Mouse (Mus musculus): Measurements from ENCODE around the gene AY761184. TPM values are rescaled to one million over a fixed set of nuclear protein-coding genes. Genes with fewer than 3 reads are reported as not detected.
"Not testable (repeated sequence)": the region's sequence is repeated elsewhere in the genome, so short reads cannot be mapped to it uniquely, and the experiment has no call there.

AY761184 gene
- polyA plus RNA-seq (2012; rRNA removed) (0.19 TPM in 1 of 2 replicates, not detected in the other), polyA plus RNA-seq (2014; fragmentation: Nextera tagmentation; extraction: Ambion mirVana) (not detected in 2 replicates)

- WGBS, result 57% methylated on average over 1 of the region's 2 CpGs
- not testable (repeated sequence) for ATAC-seq (ENCODE audit: low FRiP score, low read depth); H3K4me1 ChIP-seq (ENCODE audit: control insufficient read depth, insufficient read depth, low read length); H3K4me2 ChIP-seq (replicated peaks; ENCODE audit: low read depth, low read length, severe bottlenecking); H3K9ac ChIP-seq (ENCODE audit: low read depth, low read length, severe bottlenecking); H3K27me3 ChIP-seq (ENCODE audit: control insufficient read depth, insufficient read depth, low read length); H3K4me3 ChIP-seq (replicated peaks; ENCODE audit: low read length); H3K9me3 ChIP-seq (ENCODE audit: control insufficient read depth, low read length); H3K27ac ChIP-seq (replicated peaks; ENCODE audit: low read depth, low read length); DNase-seq (ENCODE audit: low spot score); H3K36me3 ChIP-seq (ENCODE audit: control insufficient read depth, insufficient read depth, low read length)
These were observed at the start of gene AY761184 for GRCm38 (mm10) chr8:21703545-21703944. Gene AY761184 (minus strand): TSS chr8:21703645.

GRCm38 (mm10) chr8:21665497-21665896, 37.9 kb downstream of the AY761184 start, which contains the start of gene Defa34:
Gene Defa34 (plus strand): TSS chr8:21665797.
- not testable (repeated sequence) for DNase-seq (ENCODE audit: low spot score); H3K9ac ChIP-seq (ENCODE audit: low read depth, low read length, severe bottlenecking); H3K27me3 ChIP-seq (ENCODE audit: control insufficient read depth, insufficient read depth, low read length); H3K36me3 ChIP-seq (ENCODE audit: control insufficient read depth, insufficient read depth, low read length); H3K4me2 ChIP-seq (replicated peaks; ENCODE audit: low read depth, low read length, severe bottlenecking); ATAC-seq (ENCODE audit: low FRiP score, low read depth); H3K4me3 ChIP-seq (replicated peaks; ENCODE audit: low read length); H3K4me1 ChIP-seq (ENCODE audit: control insufficient read depth, insufficient read depth, low read length); H3K9me3 ChIP-seq (ENCODE audit: control insufficient read depth, low read length); H3K27ac ChIP-seq (replicated peaks; ENCODE audit: low read depth, low read length)
- 83% methylated on average over 1 of the region's 1 CpGs for WGBS

- not testable (repeated sequence) for H3K4me2 ChIP-seq (replicated peaks; ENCODE audit: low read depth, low read length, severe bottlenecking); H3K4me3 ChIP-seq (replicated peaks; ENCODE audit: low read length); ATAC-seq (ENCODE audit: low FRiP score, low read depth); H3K9ac ChIP-seq (ENCODE audit: low read depth, low read length, severe bottlenecking); H3K27ac ChIP-seq (replicated peaks; ENCODE audit: low read depth, low read length); DNase-seq (ENCODE audit: low spot score); H3K27me3 ChIP-seq (ENCODE audit: control insufficient read depth, insufficient read depth, low read length); H3K4me1 ChIP-seq (ENCODE audit: control insufficient read depth, insufficient read depth, low read length); H3K9me3 ChIP-seq (ENCODE audit: control insufficient read depth, low read length); H3K36me3 ChIP-seq (ENCODE audit: control insufficient read depth, insufficient read depth, low read length)
- no CpG with 5 or more reads among the region's 2 CpGs for WGBS
These were observed 48.0 kb downstream of the AY761184 start, which contains the start of gene Defa17 for GRCm38 (mm10) chr8:21655480-21655879. Gene Defa17 (plus strand): TSS chr8:21655780.

Other genes with a start within 250 kb of the AY761184 start
- gene Gm7849, start 247.1 kb downstream of the AY761184 start, polyA plus RNA-seq (2012; rRNA removed), result not detected in 2 replicates
- not detected in 2 replicates for gene Gm7849, start 247.1 kb downstream of the AY761184 start, polyA plus RNA-seq (2014; fragmentation: Nextera tagmentation; extraction: Ambion mirVana)
- not detected in 2 replicates for gene Defa20, start 194.4 kb downstream of the AY761184 start, polyA plus RNA-seq (2012; rRNA removed)
- gene Defa20, start 194.4 kb downstream of the AY761184 start, polyA plus RNA-seq (2014; fragmentation: Nextera tagmentation; extraction: Ambion mirVana), result not detected in 2 replicates
- gene Defa32, start 174.6 kb downstream of the AY761184 start, polyA plus RNA-seq (2012; rRNA removed), result not detected in 2 replicates
- not detected in 2 replicates for gene Defa32, start 174.6 kb downstream of the AY761184 start, polyA plus RNA-seq (2014; fragmentation: Nextera tagmentation; extraction: Ambion mirVana)
- gene Defa37, start 138.3 kb downstream of the AY761184 start, polyA plus RNA-seq (2012; rRNA removed), result not detected in 2 replicates
- not detected in 2 replicates for gene Defa37, start 138.3 kb downstream of the AY761184 start, polyA plus RNA-seq (2014; fragmentation: Nextera tagmentation; extraction: Ambion mirVana)
- gene Defa28, start 120.6 kb downstream of the AY761184 start, polyA plus RNA-seq (2012; rRNA removed), result not detected in 2 replicates
- gene Defa28, start 120.6 kb downstream of the AY761184 start, polyA plus RNA-seq (2014; fragmentation: Nextera tagmentation; extraction: Ambion mirVana), result not detected in 2 replicates
- gene Gm7861, start 109.1 kb downstream of the AY761184 start, polyA plus RNA-seq (2012; rRNA removed), result not detected in 2 replicates
- gene Gm7861, start 109.1 kb downstream of the AY761184 start, polyA plus RNA-seq (2014; fragmentation: Nextera tagmentation; extraction: Ambion mirVana), result not detected in 2 replicates
- gene Defa26, start 85.5 kb downstream of the AY761184 start, polyA plus RNA-seq (2012; rRNA removed), result not detected in 2 replicates
- gene Defa26, start 85.5 kb downstream of the AY761184 start, polyA plus RNA-seq (2014; fragmentation: Nextera tagmentation; extraction: Ambion mirVana), result not detected in 2 replicates
- not detected in 2 replicates for gene Defa17, start 47.9 kb downstream of the AY761184 start, polyA plus RNA-seq (2012; rRNA removed)
- gene Defa17, start 47.9 kb downstream of the AY761184 start, polyA plus RNA-seq (2014; fragmentation: Nextera tagmentation; extraction: Ambion mirVana), result not detected in 2 replicates
- gene Defa34, start 37.8 kb downstream of the AY761184 start, polyA plus RNA-seq (2012; rRNA removed), result not detected in 2 replicates
- gene Defa34, start 37.8 kb downstream of the AY761184 start, polyA plus RNA-seq (2014; fragmentation: Nextera tagmentation; extraction: Ambion mirVana), result not detected in 2 replicates
- 0.29 TPM in 1 of 2 replicates, not detected in the other for gene Defa24, start 30.8 kb upstream of the AY761184 start, polyA plus RNA-seq (2012; rRNA removed)
- gene Defa24, start 30.8 kb upstream of the AY761184 start, polyA plus RNA-seq (2014; fragmentation: Nextera tagmentation; extraction: Ambion mirVana), result not detected in 2 replicates
- gene Defb50, start 119.9 kb upstream of the AY761184 start, polyA plus RNA-seq (2012; rRNA removed), result not detected in 2 replicates
- not detected in 2 replicates for gene Defb50, start 119.9 kb upstream of the AY761184 start, polyA plus RNA-seq (2014; fragmentation: Nextera tagmentation; extraction: Ambion mirVana)
- not detected in 2 replicates for gene Defb2, start 136.3 kb upstream of the AY761184 start, polyA plus RNA-seq (2012; rRNA removed)
- gene Defb2, start 136.3 kb upstream of the AY761184 start, polyA plus RNA-seq (2014; fragmentation: Nextera tagmentation; extraction: Ambion mirVana), result 1.8 TPM in 1 of 2 replicates, not detected in the other
- gene Defb10, start 155.3 kb upstream of the AY761184 start, polyA plus RNA-seq (2012; rRNA removed), result not detected in 2 replicates
- not detected in 2 replicates for gene Defb10, start 155.3 kb upstream of the AY761184 start, polyA plus RNA-seq (2014; fragmentation: Nextera tagmentation; extraction: Ambion mirVana)
- not detected in 2 replicates for gene Defb9, start 181.8 kb upstream of the AY761184 start, polyA plus RNA-seq (2012; rRNA removed)
- not detected in 2 replicates for gene Defb9, start 181.8 kb upstream of the AY761184 start, polyA plus RNA-seq (2014; fragmentation: Nextera tagmentation; extraction: Ambion mirVana)
- gene Defb11, start 202.8 kb upstream of the AY761184 start, polyA plus RNA-seq (2012; rRNA removed), result not detected in 2 replicates
- gene Defb11, start 202.8 kb upstream of the AY761184 start, polyA plus RNA-seq (2014; fragmentation: Nextera tagmentation; extraction: Ambion mirVana), result not detected in 2 replicates
- not detected in 2 replicates for gene Defb15, start 229.1 kb upstream of the AY761184 start, polyA plus RNA-seq (2012; rRNA removed)
- not detected in 2 replicates for gene Defb15, start 229.1 kb upstream of the AY761184 start, polyA plus RNA-seq (2014; fragmentation: Nextera tagmentation; extraction: Ambion mirVana)
- not detected in 2 replicates for gene Defb35, start 234.7 kb upstream of the AY761184 start, polyA plus RNA-seq (2012; rRNA removed)
- gene Defb35, start 234.7 kb upstream of the AY761184 start, polyA plus RNA-seq (2014; fragmentation: Nextera tagmentation; extraction: Ambion mirVana), result not detected in 2 replicates
- not detected in 2 replicates for gene Defb13, start 243.1 kb upstream of the AY761184 start, polyA plus RNA-seq (2012; rRNA removed)
- gene Defb13, start 243.1 kb upstream of the AY761184 start, polyA plus RNA-seq (2014; fragmentation: Nextera tagmentation; extraction: Ambion mirVana), result not detected in 2 replicates

Measured in limb, embryonic 14.5 days (tissue).